Mouse (Mus musculus) intestine, postnatal 0 days (tissue): ENCODE results near the gene Zfp605. TPM values are rescaled to one million over a fixed set of nuclear protein-coding genes. Genes with fewer than 3 reads are reported as not detected.
"Not testable (repeated sequence)": the region's sequence is repeated elsewhere in the genome, so short reads cannot be mapped to it uniquely, and the experiment has no call there.

Experiments used
- ATAC-seq: fragments of 200-750 bp; cut with Nextera tagmentation; 2 replicates; pipeline ENCODE4 v1.8.0; 2017; ENCODE audit warnings: mild to moderate bottlenecking, moderate TSS enrichment, moderate library complexity
- H3K27ac ChIP-seq: fragments of 300-500 bp; sonication (generic); 2 replicates; pipeline ENCODE4 v1.5.1; 2014; ENCODE audit warnings: mild to moderate bottlenecking, low read depth, low read length, moderate library complexity
- H3K27me3 ChIP-seq: fragments of 300-500 bp; sonication (generic); replicated peaks from 2 replicates; pipeline ENCODE4 v1.6.1; 2014; ENCODE audit warnings: low read length, mixed read lengths; ENCODE audit not compliant: control insufficient read depth, insufficient read depth
- H3K36me3 ChIP-seq: fragments of 300-500 bp; sonication (generic); 2 replicates; pipeline ENCODE4 v1.6.1; 2014; ENCODE audit warnings: mild to moderate bottlenecking, moderate library complexity; ENCODE audit not compliant: control insufficient read depth, insufficient read depth
- H3K4me1 ChIP-seq: fragments of 300-500 bp; sonication (generic); replicated peaks from 2 replicates; pipeline ENCODE4 v1.6.1; 2014; ENCODE audit warnings: antibody characterized with exemption, low read length, mixed read lengths; ENCODE audit not compliant: control insufficient read depth, insufficient read depth
- H3K4me2 ChIP-seq: fragments of 300-500 bp; sonication (generic); replicated peaks from 2 replicates; pipeline ENCODE4 v1.6.1; 2014; ENCODE audit warnings: low read depth, mild to moderate bottlenecking, moderate library complexity
- H3K4me3 ChIP-seq: fragments of 300-500 bp; sonication (generic); 2 replicates; pipeline ENCODE4 v1.5.1; 2014; ENCODE audit warnings: low read depth, low read length
- H3K9ac ChIP-seq: fragments of 300-500 bp; sonication (generic); 2 replicates; pipeline ENCODE4 v1.6.1; 2014; ENCODE audit warnings: mild to moderate bottlenecking, low read depth, low read length
- H3K9me3 ChIP-seq: fragments of 300-500 bp; sonication (generic); 2 replicates; pipeline ENCODE4 v1.6.1; 2016; ENCODE audit warnings: mixed run types; ENCODE audit not compliant: control insufficient read depth
- CTCF ChIP-seq: sonication (generic); IDR thresholded peaks from 2 replicates; pipeline ENCODE4 v1.5.1; 2016; ENCODE audit warnings: low read depth, mild to moderate bottlenecking, control low read depth, antibody characterized with exemption, moderate library complexity
- WGBS: fragments of 180-500 bp; shearing (Covaris S2); extraction: QIAGEN DNeasy Blood & Tissue Kit; methylation state at CpG from one replicate; pipeline ENCODE4 v1.1.7; 2014; 5-methylcytosine and 5-hydroxymethylcytosine counted together
- polyA plus RNA-seq: library from polyadenylated mRNA; unstranded; fragments of >200 nt; fragmentation: Nextera tagmentation; extraction: Ambion mirVana; gene quantifications from 2 replicates; pipeline ENCODE4 v1.2.1, GENCODE M21; 2015

Zfp605 gene
- 2.0 TPM in 2 replicates for polyA plus RNA-seq

DNA sequence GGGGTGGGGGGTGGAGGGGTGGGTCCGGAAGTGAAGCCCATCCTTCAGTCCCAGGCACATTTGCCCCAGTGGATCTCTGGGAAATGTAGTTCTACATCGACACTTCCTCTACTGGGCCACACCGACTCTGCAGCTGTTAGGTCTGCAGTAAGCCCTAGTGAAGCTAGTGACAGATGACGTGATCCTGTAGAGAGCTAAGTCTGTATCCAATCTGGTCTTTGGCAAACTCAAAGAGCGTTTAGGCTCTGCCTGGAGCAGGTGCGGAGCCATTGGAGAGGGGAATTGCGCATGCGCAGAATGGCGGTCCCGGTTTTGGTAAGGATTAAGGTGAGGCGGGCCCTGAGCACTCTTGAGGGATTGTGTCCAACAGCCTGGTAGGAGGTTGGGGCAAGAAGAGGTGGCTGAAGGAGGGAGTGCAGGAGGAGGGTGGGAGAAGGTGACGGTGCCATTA, at the start of gene Zfp605:
Gene Zfp605 (plus strand): TSS at position 102 of the 451 bp plus-strand sequence.
- Histone ChIP-seq H3K9ac (peak within 1 kb of the TSS; percentile 60), H3K36me3 (peaks cover 22% of the 10 kb centered on the region), H3K4me1 (no peaks in the 10 kb centered on the region), H3K4me2 (peak within 1 kb of the TSS; percentile 80), H3K27ac (peak within 1 kb of the TSS; percentile 70), H3K9me3 (no peaks in the 10 kb centered on the region), H3K27me3 (no peaks in the 10 kb centered on the region), H3K4me3 (peak within 1 kb of the TSS; percentile 70)
- ATAC-seq: peak; percentile 31
- TF ChIP-seq CTCF: no peak
- WGBS: under 1% methylated on average over 12 of the region's 12 CpGs

- H3K4me1 ChIP-seq, H3K27ac ChIP-seq, ATAC-seq, H3K9ac ChIP-seq, H3K4me3 ChIP-seq, H3K27me3 ChIP-seq, H3K36me3 ChIP-seq, H3K4me2 ChIP-seq: not testable (repeated sequence)
- WGBS: 69% methylated on average over 2 of the region's 2 CpGs
- H3K9me3 ChIP-seq: peaks cover 23% of the 10 kb centered on the region
Measured at GRCm38 (mm10) chr5:110072413-110072812, 37.5 kb upstream of the Zfp605 start, which contains the start of gene Gm17655. Gene Gm17655, minus strand, starts transcription at chr5:110072513.

- no peak for ATAC-seq
- 84% methylated on average over 4 of the region's 4 CpGs for WGBS
- H3K4me3 ChIP-seq: no peak overlapping the region
- no peak overlapping the region for H3K27ac ChIP-seq
- H3K4me1 ChIP-seq: no peaks in the 10 kb centered on the region
- H3K4me2 ChIP-seq: no peak overlapping the region
- peaks cover 17% of the 10 kb centered on the region for H3K9me3 ChIP-seq
- H3K9ac ChIP-seq: no peak overlapping the region
- no peaks in the 10 kb centered on the region for H3K27me3 ChIP-seq
- no peak for TF ChIP-seq CTCF
- no peaks in the 10 kb centered on the region for H3K36me3 ChIP-seq
Measured at GRCm38 (mm10) chr5:110082961-110083360, 26.9 kb upstream of the Zfp605 start.

DNA sequence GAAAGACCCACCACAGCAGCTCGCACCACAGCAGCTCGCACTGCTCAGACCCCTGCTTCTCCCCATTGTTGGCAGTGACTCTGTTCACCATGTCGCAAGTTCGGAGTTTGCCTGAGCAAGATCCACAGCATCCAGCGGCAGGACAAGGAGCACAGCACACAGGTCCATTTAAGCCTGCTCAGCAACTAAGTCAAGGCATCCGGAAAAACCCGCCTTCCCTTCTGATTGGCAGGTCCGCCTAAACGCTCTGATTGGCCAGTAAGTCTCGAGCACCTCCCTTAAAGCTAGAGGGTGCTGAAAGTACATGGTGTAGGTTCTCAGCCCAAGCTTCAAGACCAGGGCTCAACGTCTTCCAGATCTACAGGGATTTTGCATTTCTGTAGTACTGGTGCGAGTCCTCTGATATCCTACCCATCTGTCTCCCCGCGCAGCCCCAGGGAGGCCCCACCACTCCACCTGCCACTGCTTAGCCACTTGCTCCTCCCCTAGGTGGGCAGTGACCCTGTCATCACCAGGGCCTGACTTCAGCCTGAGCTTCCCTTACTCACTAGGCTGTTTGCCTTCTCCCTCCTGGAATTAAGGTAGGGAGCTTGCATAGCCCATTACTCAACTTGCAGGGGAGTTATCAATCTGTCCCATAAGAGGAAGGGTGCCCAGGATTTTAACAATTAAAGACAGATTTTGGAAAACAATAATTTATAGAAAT, 23.6 kb upstream of the Zfp605 start:
- Histone ChIP-seq H3K9ac (no peak overlapping the region), H3K4me2 (no peak overlapping the region), H3K9me3 (no peaks in the 10 kb centered on the region), H3K27me3 (no peaks in the 10 kb centered on the region), H3K27ac (no peak overlapping the region), H3K36me3 (no peaks in the 10 kb centered on the region), H3K4me3 (no peak overlapping the region), H3K4me1 (no peaks in the 10 kb centered on the region)
- TF ChIP-seq CTCF: no peak
- WGBS: 50% methylated on average over 14 of the region's 14 CpGs
- ATAC-seq: no peak

DNA sequence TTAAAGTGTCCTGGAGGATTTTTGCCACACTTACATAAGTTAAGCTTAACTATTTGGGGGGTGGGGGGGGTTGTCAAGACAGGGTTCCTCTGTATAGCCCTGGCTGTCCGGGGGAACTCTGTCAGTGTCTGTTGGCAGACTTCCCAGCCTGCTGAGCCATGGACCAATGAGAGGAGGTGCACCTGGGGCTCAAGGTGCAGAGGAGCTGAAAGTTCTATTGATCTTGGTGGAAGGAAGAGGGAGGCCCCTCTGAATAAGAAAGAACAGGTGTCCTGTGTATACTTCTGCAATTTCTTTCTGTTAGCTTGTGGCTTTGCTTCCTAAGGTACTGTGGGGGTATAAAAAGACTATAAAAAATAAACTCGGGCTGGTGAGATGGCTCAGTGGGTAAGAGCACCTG, 18.3 kb upstream of the Zfp605 start:
- peak; percentile 83 for ATAC-seq

GRCm38 (mm10) chr5:110094030-110094846, 15.7 kb upstream of the Zfp605 start, which contains the start of gene Gm35315:
Gene Gm35315, minus strand, starts transcription at chr5:110094420.
- Histone ChIP-seq H3K27me3 (no peaks in the 10 kb centered on the region), H3K4me2 (peak within 1 kb of the TSS; percentile 76), H3K9ac (no peak within 1 kb of the TSS), H3K4me3 (peak within 1 kb of the TSS; percentile 51), H3K27ac (no peak within 1 kb of the TSS; the same call in 1 of the 2 replicates), H3K36me3 (no peaks in the 10 kb centered on the region), H3K9me3 (no peaks in the 10 kb centered on the region), H3K4me1 (no peaks in the 10 kb centered on the region)
- peak; percentile 93 for ATAC-seq
- no peak for TF ChIP-seq CTCF
- 1% methylated on average over 25 of the region's 25 CpGs for whole genome bisulfite sequencing

More for the DNA sequence above, 18.3 kb upstream of the Zfp605 start:
- Histone ChIP-seq H3K9ac (no peak overlapping the region), H3K9me3 (no peaks in the 10 kb centered on the region), H3K4me1 (no peaks in the 10 kb centered on the region), H3K4me3 (no peak overlapping the region), H3K27ac (no peak overlapping the region), H3K27me3 (no peaks in the 10 kb centered on the region), H3K36me3 (no peaks in the 10 kb centered on the region), H3K4me2 (no peak overlapping the region)
- WGBS: 35% methylated on average over 2 of the region's 2 CpGs
- TF ChIP-seq CTCF: no peak
